Mouse (Mus musculus): ENCODE results near the gene Actc1. TPM values are rescaled to one million over a fixed set of nuclear protein-coding genes. Genes with fewer than 3 reads are reported as not detected.
A peak's percentile ranks its signal among the peaks of the same experiment; 100 is the strongest.

The Actc1 gene
- total and polyA plus RNA-seq, 3 experiments, result not detected

GRCm38 (mm10) chr2:114094696-114095095 lies 41.3 kb upstream of the Actc1 start:
- Histone ChIP-seq H3K36me3 (replicated peaks in 1 of 2; ENCODE audit: control insufficient read depth in 1 of 2, insufficient read depth in 1 of 2, low read length in 1 of 2) (peaks cover 8 to 23% of the 10 kb centered on the region in 2 experiments), H3K9ac (ENCODE audit: insufficient read depth, low read depth) (no peak overlapping the region), H3K9me3 (replicated peaks; ENCODE audit: low read length) (no peaks in the 10 kb centered on the region), H3K79me2 (replicated peaks; ENCODE audit: control insufficient read depth, extremely low read depth, insufficient read depth, poor library complexity, severe bottlenecking) (no peaks in the 10 kb centered on the region), H3K4me1 (ENCODE audit: control insufficient read depth in 1 of 2, insufficient read depth in 2 of 2) (no peaks in the 10 kb centered on the region; a peak in 1 of 4 replicates), H3K27me3 (replicated peaks) (no peaks in the 10 kb centered on the region), H3K4me3 (replicated peaks in 1 of 3; ENCODE audit: low read depth in 2 of 3, low read length in 2 of 3, poor library complexity in 1 of 3) (no peak overlapping the region), H3K27ac (ENCODE audit: insufficient read depth, low read depth) (no peak overlapping the region), H3K4me2 (ENCODE audit: insufficient read depth, low read depth, poor library complexity, severe bottlenecking) (no peak overlapping the region)
- TF ChIP-seq TCF12 (IDR thresholded peaks at IDR 0.05; ENCODE audit: low read depth, low read length), result no peak
- TF ChIP-seq ELF1 (IDR thresholded peaks at IDR 0.05; ENCODE audit: low read depth, low read length), result no peak
- no peak for TF ChIP-seq MAX (IDR thresholded peaks at IDR 0.05; ENCODE audit: low read length)
- no peak for TF ChIP-seq POLR2A (IDR thresholded peaks at IDR 0.05; ENCODE audit: low read depth, low read length)
- peak in 1 of 2 experiments; percentile 4; a peak in 1 of 4 replicates for TF ChIP-seq CTCF (conservative IDR thresholded peaks at IDR 0.05 in 1 of 2, IDR thresholded peaks at IDR 0.05 in 1 of 2; ENCODE audit: low read depth in 2 of 2, low read length in 2 of 2)
- no peak for TF ChIP-seq UBTF (IDR thresholded peaks at IDR 0.05; ENCODE audit: low read depth, low read length)
- in situ Hi-C loops (cut with MboI; ENCODE audit: low pct_ligation_motif_present, low pct_unique_long_range_greater_than_20kb, low sequenced_read_pairs) (no loop called here), dilution Hi-C loops (cut with MboI; ENCODE audit: extremely low pct_ligation_motif_present, extremely low pct_unique_long_range_greater_than_20kb, low sequenced_read_pairs) (no loop called here)
- DNase-seq (ENCODE audit: extremely low read depth), result no peak

- H3K4me2 ChIP-seq (ENCODE audit: insufficient read depth, low read depth, poor library complexity, severe bottlenecking), result no peak overlapping the region
- H3K36me3 ChIP-seq (replicated peaks in 1 of 2; ENCODE audit: control insufficient read depth in 1 of 2, insufficient read depth in 1 of 2, low read length in 1 of 2), result peaks cover 0 to 14% of the 10 kb centered on the region in 2 experiments
- in situ Hi-C loops (cut with MboI; ENCODE audit: low pct_ligation_motif_present, low pct_unique_long_range_greater_than_20kb, low sequenced_read_pairs) (no loop called here), dilution Hi-C loops (cut with MboI; ENCODE audit: extremely low pct_ligation_motif_present, extremely low pct_unique_long_range_greater_than_20kb, low sequenced_read_pairs) (no loop called here)
- H3K27me3 ChIP-seq (replicated peaks), result no peaks in the 10 kb centered on the region
- no peaks in the 10 kb centered on the region for H3K79me2 ChIP-seq (replicated peaks; ENCODE audit: control insufficient read depth, extremely low read depth, insufficient read depth, poor library complexity, severe bottlenecking)
- no peak overlapping the region for H3K4me3 ChIP-seq (replicated peaks in 1 of 3; ENCODE audit: low read depth in 2 of 3, low read length in 2 of 3, poor library complexity in 1 of 3)
- no peaks in the 10 kb centered on the region for H3K9me3 ChIP-seq (replicated peaks; ENCODE audit: low read length)
- no peak overlapping the region for H3K9ac ChIP-seq (ENCODE audit: insufficient read depth, low read depth)
- no peak for DNase-seq (ENCODE audit: extremely low read depth)
- no peak overlapping the region for H3K27ac ChIP-seq (ENCODE audit: insufficient read depth, low read depth)
- H3K4me1 ChIP-seq (ENCODE audit: control insufficient read depth in 1 of 2, insufficient read depth in 2 of 2), result no peaks in the 10 kb centered on the region; a peak in 1 of 4 replicates
- TF ChIP-seq ELF1 (IDR thresholded peaks at IDR 0.05; ENCODE audit: low read depth, low read length) (no peak), USF2 (conservative IDR thresholded peaks at IDR 0.05; ENCODE audit: low read depth, low read length) (no peak), UBTF (IDR thresholded peaks at IDR 0.05; ENCODE audit: low read depth, low read length) (no peak), MXI1 (IDR thresholded peaks at IDR 0.05; ENCODE audit: low read depth, low read length) (no peak), ZKSCAN1 (IDR thresholded peaks at IDR 0.05; ENCODE audit: borderline replicate concordance, low read depth, low read length) (no peak), MAFK (IDR thresholded peaks at IDR 0.05; ENCODE audit: insufficient replicate concordance, low read length) (no peak), ETS1 (conservative IDR thresholded peaks at IDR 0.05; ENCODE audit: low read depth, low read length) (no peak), MAZ (IDR thresholded peaks at IDR 0.05; ENCODE audit: low read depth, low read length) (no peak), POLR2AphosphoS2 (IDR thresholded peaks at IDR 0.05; ENCODE audit: low read depth, low read length) (no peak), CHD1 (IDR thresholded peaks at IDR 0.05; ENCODE audit: low read depth, low read length) (no peak), JUN (IDR thresholded peaks at IDR 0.05; ENCODE audit: insufficient read depth, low read depth, low read length) (no peak), ZMIZ1 (IDR thresholded peaks at IDR 0.05; ENCODE audit: low read depth, low read length) (no peak), TCF12 (IDR thresholded peaks at IDR 0.05; ENCODE audit: low read depth, low read length) (no peak), JUND (conservative IDR thresholded peaks at IDR 0.05; ENCODE audit: low read depth, low read length) (no peak), CHD2 (IDR thresholded peaks at IDR 0.05; ENCODE audit: low read length) (no peak), E2F4 (IDR thresholded peaks at IDR 0.05; ENCODE audit: insufficient replicate concordance, low read depth, low read length) (no peak), RCOR1 (conservative IDR thresholded peaks at IDR 0.05; ENCODE audit: low read depth, low read length) (no peak), USF1 (IDR thresholded peaks at IDR 0.05; ENCODE audit: low read depth, low read length) (no peak), SMC3 (IDR thresholded peaks at IDR 0.05; ENCODE audit: low read depth, low read length) (no peak), MEF2A (IDR thresholded peaks at IDR 0.05; ENCODE audit: borderline replicate concordance, low read depth, low read length) (no peak)
These were observed 40.2 kb upstream of the Actc1 start for GRCm38 (mm10) chr2:114093577-114093976.

Measured in CH12.LX (cell line).